Mouse (Mus musculus) stomach, embryonic 14.5 days (tissue): ENCODE data around the gene Spag7. TPM values are rescaled to one million over a fixed set of nuclear protein-coding genes. Genes with fewer than 3 reads are reported as not detected.
A peak's percentile ranks its signal among the peaks of the same experiment; 100 is the strongest.

Source experiments
- ATAC-seq: fragments of 200-750 bp; cut with Nextera tagmentation; 2 replicates; pipeline ENCODE4 v1.8.0; 2017; ENCODE audit warnings: low read depth, moderate TSS enrichment; ENCODE audit not compliant: insufficient number of reproducible peaks, insufficient read depth, low FRiP score
- H3K27ac ChIP-seq: fragments of 300-500 bp; sonication (generic); 2 replicates; pipeline ENCODE4 v1.5.1; 2014; ENCODE audit warnings: mild to moderate bottlenecking, low read length, moderate library complexity, mixed read lengths
- H3K27me3 ChIP-seq: fragments of 300-500 bp; sonication (generic); 2 replicates; pipeline ENCODE4 v1.6.1; 2014; ENCODE audit warnings: low read length, control low read depth, mixed read lengths; ENCODE audit not compliant: control insufficient read depth, insufficient read depth
- H3K36me3 ChIP-seq: fragments of 300-500 bp; sonication (generic); 2 replicates; pipeline ENCODE4 v1.6.1; 2014; ENCODE audit warnings: mild to moderate bottlenecking, control low read depth, low read length, moderate library complexity, mixed read lengths; ENCODE audit not compliant: control insufficient read depth, insufficient read depth
- H3K4me1 ChIP-seq: fragments of 300-500 bp; sonication (generic); 2 replicates; pipeline ENCODE4 v1.6.1; 2014; ENCODE audit warnings: low read length, control low read depth, mixed read lengths; ENCODE audit not compliant: control insufficient read depth, insufficient read depth
- H3K4me2 ChIP-seq: fragments of 300-500 bp; sonication (generic); replicated peaks from 2 replicates; pipeline ENCODE4 v1.6.1; 2014; ENCODE audit warnings: low read depth, low read length, control low read depth
- H3K4me3 ChIP-seq: fragments of 300-500 bp; sonication (generic); 2 replicates; pipeline ENCODE4 v1.5.1; 2014; ENCODE audit warnings: low read depth, low read length, control low read depth
- H3K9ac ChIP-seq: fragments of 300-500 bp; sonication (generic); replicated peaks from 2 replicates; pipeline ENCODE4 v1.6.1; 2014; ENCODE audit warnings: low read depth, mild to moderate bottlenecking, control low read depth, low read length, moderate library complexity, mixed read lengths
- H3K9me3 ChIP-seq: fragments of 300-500 bp; sonication (generic); 2 replicates; pipeline ENCODE4 v1.6.1; 2016; ENCODE audit warnings: low read depth, low read length, control low read depth; ENCODE audit not compliant: control insufficient read depth
- WGBS: fragments of 180-500 bp; shearing (Covaris S2); extraction: QIAGEN DNeasy Blood & Tissue Kit; methylation state at CpG from one replicate; pipeline ENCODE4 v1.1.7; 2014; 5-methylcytosine and 5-hydroxymethylcytosine counted together
- polyA plus RNA-seq: library from polyadenylated mRNA; unstranded; fragments of >200 nt; fragmentation: Nextera tagmentation; extraction: Ambion mirVana; gene quantifications from 2 replicates; pipeline ENCODE4 v1.2.1, GENCODE M21; 2014

Spag7 gene
- polyA plus RNA-seq, 1 experiment from 2014 or later: 170 TPM

DNA sequence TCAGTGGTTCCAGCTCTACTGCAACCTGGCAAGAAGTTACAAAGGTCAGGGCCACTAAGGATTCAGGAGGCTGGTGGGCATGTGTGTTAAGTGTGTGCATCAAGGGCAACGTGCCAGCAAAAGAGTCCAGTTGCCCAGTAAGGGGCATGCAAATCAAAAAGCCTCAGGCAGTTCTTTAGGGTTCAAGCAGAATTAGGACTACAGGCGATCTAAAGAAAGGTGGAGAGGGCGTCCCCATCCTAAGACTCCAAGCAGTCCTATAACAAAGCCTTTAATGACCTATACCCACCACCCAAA lies 23.0 kb downstream of the Spag7 start:
- H3K9ac ChIP-seq: peak overlapping the region; percentile 66
- H3K27ac ChIP-seq: peak overlapping the region; percentile 73
- H3K27me3 ChIP-seq: no peaks in the 10 kb centered on the region
- peaks cover 44% of the 10 kb centered on the region for H3K36me3 ChIP-seq
- H3K4me1 ChIP-seq: peaks cover 23% of the 10 kb centered on the region
- no peaks in the 10 kb centered on the region for H3K9me3 ChIP-seq
- no peak for ATAC-seq
- WGBS: 16% methylated on average over 3 of the region's 3 CpGs
- peak overlapping the region; percentile 72 for H3K4me3 ChIP-seq
- H3K4me2 ChIP-seq: peak overlapping the region; percentile 75

DNA sequence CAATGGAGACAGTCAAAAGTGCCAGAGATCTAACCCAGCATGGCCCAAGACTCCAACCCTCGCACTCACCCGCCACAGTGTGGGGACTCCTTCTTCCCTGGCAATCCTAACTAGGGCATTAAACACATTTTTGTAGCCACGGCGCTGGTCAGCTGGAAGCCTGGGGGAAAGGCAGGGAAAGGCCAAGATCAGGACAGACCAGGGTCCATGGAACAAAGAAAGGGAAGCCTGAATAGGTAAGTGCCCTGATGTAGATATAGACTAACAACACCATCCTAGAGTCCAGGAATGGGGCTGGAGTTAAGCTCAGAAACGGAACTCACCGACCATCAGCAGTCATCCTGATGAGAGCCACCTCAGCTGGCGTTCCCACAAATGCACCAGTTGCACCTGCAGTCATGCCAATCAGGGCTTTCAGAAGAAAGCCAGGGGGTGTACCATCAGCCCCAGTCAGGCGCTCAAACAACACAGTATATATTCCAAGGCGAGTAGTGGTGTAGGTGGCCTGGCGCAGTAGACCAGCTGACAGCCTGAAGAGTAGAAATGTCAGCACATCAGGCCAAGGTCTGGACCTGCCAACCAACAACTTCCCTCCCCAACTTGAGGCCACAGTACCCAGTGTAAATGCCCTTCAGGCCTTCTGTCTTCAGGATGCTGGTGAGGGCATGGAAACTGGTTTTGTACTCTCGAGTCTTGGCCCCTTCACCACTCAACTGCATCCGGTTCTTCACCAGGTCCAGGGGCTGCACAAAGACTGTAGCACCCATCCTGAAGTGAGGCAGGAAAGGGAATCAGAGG lies 23.6 kb downstream of the Spag7 start:
- peak overlapping the region; percentile 72 for H3K4me3 ChIP-seq
- 89% methylated on average over 12 of the region's 12 CpGs for WGBS
- H3K9ac ChIP-seq: peak overlapping the region; percentile 66
- H3K9me3 ChIP-seq: no peaks in the 10 kb centered on the region
- H3K4me2 ChIP-seq: peak overlapping the region; percentile 75
- H3K4me1 ChIP-seq: peaks cover 17% of the 10 kb centered on the region
- H3K27ac ChIP-seq: peak overlapping the region; percentile 73; the same call in 1 of the 2 replicates
- no peaks in the 10 kb centered on the region for H3K27me3 ChIP-seq
- peaks cover 39% of the 10 kb centered on the region for H3K36me3 ChIP-seq
- no peak for ATAC-seq

- H3K27ac ChIP-seq: no peak overlapping the region
- no peak for ATAC-seq
- 92% methylated on average over 8 of the region's 8 CpGs for whole genome bisulfite sequencing
- peaks cover 28% of the 10 kb centered on the region for H3K36me3 ChIP-seq
- H3K27me3 ChIP-seq: no peaks in the 10 kb centered on the region
- H3K9me3 ChIP-seq: no peaks in the 10 kb centered on the region
- H3K4me2 ChIP-seq: no peak overlapping the region
- H3K4me1 ChIP-seq: peaks cover 16% of the 10 kb centered on the region
- no peak overlapping the region for H3K9ac ChIP-seq
- no peak overlapping the region for H3K4me3 ChIP-seq
Observed at GRCm38 (mm10) chr11:70644564-70645103, 24.6 kb downstream of the Spag7 start.

- no peak overlapping the region for H3K4me3 ChIP-seq
Observed at GRCm38 (mm10) chr11:70643051-70643450, 26.2 kb downstream of the Spag7 start.

GRCm38 (mm10) chr11:70641241-70641640 lies 28.0 kb downstream of the Spag7 start:
- whole genome bisulfite sequencing: 83% methylated on average over 7 of the region's 7 CpGs
- Histone ChIP-seq H3K9ac (no peak overlapping the region), H3K27me3 (no peaks in the 10 kb centered on the region), H3K4me1 (peaks cover 9% of the 10 kb centered on the region), H3K9me3 (no peaks in the 10 kb centered on the region), H3K4me2 (no peak overlapping the region), H3K27ac (no peak overlapping the region), H3K4me3 (no peak overlapping the region), H3K36me3 (peaks cover 17% of the 10 kb centered on the region; the same call in 1 of the 2 replicates)
- no peak for ATAC-seq

More at GRCm38 (mm10) chr11:70643051-70643450, 26.2 kb downstream of the Spag7 start:
- H3K27ac ChIP-seq: no peak overlapping the region
- no peak overlapping the region for H3K9ac ChIP-seq
- H3K4me2 ChIP-seq: no peak overlapping the region
- H3K9me3 ChIP-seq: no peaks in the 10 kb centered on the region
- H3K36me3 ChIP-seq: peaks cover 17% of the 10 kb centered on the region; the same call in 1 of the 2 replicates
- no peaks in the 10 kb centered on the region for H3K27me3 ChIP-seq
- 88% methylated on average over 6 of the region's 6 CpGs for WGBS
- ATAC-seq: no peak
- H3K4me1 ChIP-seq: peaks cover 9% of the 10 kb centered on the region

DNA sequence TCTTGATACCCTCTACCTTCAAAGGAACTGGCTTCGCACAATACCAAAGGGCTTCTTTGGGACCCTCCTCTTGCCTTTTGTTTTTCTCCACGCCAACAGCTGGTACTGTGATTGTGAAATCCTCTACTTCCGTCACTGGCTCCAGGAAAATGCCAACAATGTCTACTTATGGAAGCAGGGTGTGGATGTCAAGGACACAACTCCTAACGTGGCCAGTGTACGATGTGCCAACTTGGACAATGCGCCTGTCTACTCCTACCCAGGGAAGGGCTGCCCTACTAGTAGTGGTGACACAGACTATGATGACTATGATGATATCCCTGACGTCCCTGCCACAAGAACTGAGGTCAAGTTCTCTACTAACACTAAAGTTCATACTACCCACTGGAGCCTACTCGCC lies 29.2 kb downstream of the Spag7 start:
- peaks cover 10% of the 10 kb centered on the region; the same call in 1 of the 2 replicates for H3K36me3 ChIP-seq
- 87% methylated on average over 8 of the region's 8 CpGs for WGBS
- H3K27me3 ChIP-seq: no peaks in the 10 kb centered on the region
- no peak overlapping the region for H3K4me2 ChIP-seq
- no peak overlapping the region for H3K27ac ChIP-seq
- H3K9me3 ChIP-seq: no peaks in the 10 kb centered on the region
- ATAC-seq: no peak
- no peaks in the 10 kb centered on the region for H3K4me1 ChIP-seq
- H3K9ac ChIP-seq: no peak overlapping the region
- no peak overlapping the region for H3K4me3 ChIP-seq

GRCm38 (mm10) chr11:70638714-70639278 lies 30.4 kb downstream of the Spag7 start, which contains the start of gene Gp1ba:
Gene Gp1ba, plus strand, starts transcription at chr11:70639122.
- ATAC-seq: no peak
- peaks cover 4% of the 10 kb centered on the region; the same call in 1 of the 2 replicates for H3K36me3 ChIP-seq

GRCm38 (mm10) chr11:70638293-70638692 lies 30.9 kb downstream of the Spag7 start:
- Histone ChIP-seq H3K4me1 (no peaks in the 10 kb centered on the region), H3K4me3 (no peak overlapping the region), H3K27ac (no peak overlapping the region), H3K4me2 (no peak overlapping the region), H3K36me3 (peaks cover 4% of the 10 kb centered on the region; the same call in 1 of the 2 replicates), H3K9ac (no peak overlapping the region), H3K27me3 (no peaks in the 10 kb centered on the region), H3K9me3 (no peaks in the 10 kb centered on the region)
- ATAC-seq: no peak
- WGBS: 87% methylated on average over 1 of the region's 1 CpGs

More at GRCm38 (mm10) chr11:70638714-70639278, 30.4 kb downstream of the Spag7 start, which contains the start of gene Gp1ba:
- no peaks in the 10 kb centered on the region for H3K27me3 ChIP-seq
- no peaks in the 10 kb centered on the region for H3K9me3 ChIP-seq
- no peak within 1 kb of the TSS for H3K4me3 ChIP-seq
- H3K4me2 ChIP-seq: no peak within 1 kb of the TSS
- WGBS: 20% methylated on average over 5 of the region's 5 CpGs
- no peak within 1 kb of the TSS for H3K9ac ChIP-seq
- no peak within 1 kb of the TSS for H3K27ac ChIP-seq
- no peaks in the 10 kb centered on the region for H3K4me1 ChIP-seq
